Mouse (Mus musculus) erythroid progenitor cell, adult 5-6 weeks (primary cell): Measurements from ENCODE around the gene Fam241b. TPM values are rescaled to one million over a fixed set of nuclear protein-coding genes. Genes with fewer than 3 reads are reported as not detected.
"Not testable (repeated sequence)": the region's sequence is repeated elsewhere in the genome, so short reads cannot be mapped to it uniquely, and the experiment has no call there.

ENCODE experiments used
- ATAC-seq: replicated peaks from 2 replicates; pipeline ENCODE4 v1.8.0; 2016; ENCODE audit warnings: moderate number of reproducible peaks, mild to moderate bottlenecking, moderate TSS enrichment, inconsistent platforms; ENCODE audit not compliant: poor library complexity, low FRiP score, severe bottlenecking
- total RNA-seq, 2 experiments: library from RNA; stranded (forward) in 1 of 2; stranded (reverse) in 1 of 2; fragments of 150-400 nt in 1 of 2; fragments of 186-747, 209-891 nt in 1 of 2; gene quantifications; 2 replicates each; pipeline versions ENCODE4 v1.2.3 to v1.2.4; 2015 to 2017; ENCODE audit warnings: low replicate concordance in 2 of 2

The Fam241b gene
- total RNA-seq, 2 experiments from 2014 or later: not detected

GRCm38 (mm10) chr10:62086826-62087225 is 56.9 kb downstream of the Fam241b start:
- no peak for ATAC-seq

GRCm38 (mm10) chr10:62086044-62086443 is 57.7 kb downstream of the Fam241b start:
- ATAC-seq: no peak

- no peak for ATAC-seq
Measured at GRCm38 (mm10) chr10:62076248-62077134, 67.2 kb downstream of the Fam241b start.

GRCm38 (mm10) chr10:62071346-62071745 is 72.4 kb downstream of the Fam241b start:
- not testable (repeated sequence) for ATAC-seq

- ATAC-seq: no peak
Measured at GRCm38 (mm10) chr10:62070636-62071035, 73.1 kb downstream of the Fam241b start.

GRCm38 (mm10) chr10:62069946-62070345 is 73.8 kb downstream of the Fam241b start:
- ATAC-seq: no peak

GRCm38 (mm10) chr10:62069398-62069797 is 74.3 kb downstream of the Fam241b start:
- ATAC-seq: no peak

- no peak for ATAC-seq
Measured at GRCm38 (mm10) chr10:62068532-62068931, 75.2 kb downstream of the Fam241b start.

- no peak for ATAC-seq
Measured at GRCm38 (mm10) chr10:62066213-62066612, 77.5 kb downstream of the Fam241b start.

- ATAC-seq: no peak
Measured at GRCm38 (mm10) chr10:62062786-62063185, 80.9 kb downstream of the Fam241b start.

GRCm38 (mm10) chr10:62060969-62061678 is 82.6 kb downstream of the Fam241b start:
- no peak for ATAC-seq

- ATAC-seq: no peak
Measured at GRCm38 (mm10) chr10:62060224-62060913, 83.4 kb downstream of the Fam241b start.

GRCm38 (mm10) chr10:62058508-62059375 is 85.0 kb downstream of the Fam241b start:
- no peak for ATAC-seq

Other genes starting within 250 kb of the Fam241b start
- gene Col13a1, start 164.8 kb downstream of the Fam241b start, total RNA-seq (2015; ENCODE audit: low replicate concordance): not detected in 2 replicates
- gene Col13a1, start 164.8 kb downstream of the Fam241b start, total RNA-seq (2017; ENCODE audit: low replicate concordance): not detected in 2 replicates
- gene Neurog3, start 10.8 kb downstream of the Fam241b start, total RNA-seq (2015; ENCODE audit: low replicate concordance): not detected in 2 replicates
- not detected in 2 replicates for gene Neurog3, start 10.8 kb downstream of the Fam241b start, total RNA-seq (2017; ENCODE audit: low replicate concordance)
- 0.36 and 5.4 TPM in 2 replicates for gene Tspan15, start 87.3 kb upstream of the Fam241b start, total RNA-seq (2015; ENCODE audit: low replicate concordance)
- 0.77 and 9.4 TPM in 2 replicates for gene Tspan15, start 87.3 kb upstream of the Fam241b start, total RNA-seq (2017; ENCODE audit: low replicate concordance)
- gene Tacr2, start 108.5 kb upstream of the Fam241b start, total RNA-seq (2015; ENCODE audit: low replicate concordance): not detected in 2 replicates
- gene Tacr2, start 108.5 kb upstream of the Fam241b start, total RNA-seq (2017; ENCODE audit: low replicate concordance): not detected in 2 replicates
- gene Hk1, start 236.0 kb upstream of the Fam241b start, total RNA-seq (2015; ENCODE audit: low replicate concordance): 101 and 130 TPM in 2 replicates
- 269 and 272 TPM in 2 replicates for gene Hk1, start 236.0 kb upstream of the Fam241b start, total RNA-seq (2017; ENCODE audit: low replicate concordance)